Mouse (Mus musculus): ENCODE results near the gene Lcn2. TPM values are rescaled to one million over a fixed set of nuclear protein-coding genes. Genes with fewer than 3 reads are reported as not detected.

Gene Lcn2
- polyA plus RNA-seq, 1 experiment from 2014 or later, result not detected

DNA sequence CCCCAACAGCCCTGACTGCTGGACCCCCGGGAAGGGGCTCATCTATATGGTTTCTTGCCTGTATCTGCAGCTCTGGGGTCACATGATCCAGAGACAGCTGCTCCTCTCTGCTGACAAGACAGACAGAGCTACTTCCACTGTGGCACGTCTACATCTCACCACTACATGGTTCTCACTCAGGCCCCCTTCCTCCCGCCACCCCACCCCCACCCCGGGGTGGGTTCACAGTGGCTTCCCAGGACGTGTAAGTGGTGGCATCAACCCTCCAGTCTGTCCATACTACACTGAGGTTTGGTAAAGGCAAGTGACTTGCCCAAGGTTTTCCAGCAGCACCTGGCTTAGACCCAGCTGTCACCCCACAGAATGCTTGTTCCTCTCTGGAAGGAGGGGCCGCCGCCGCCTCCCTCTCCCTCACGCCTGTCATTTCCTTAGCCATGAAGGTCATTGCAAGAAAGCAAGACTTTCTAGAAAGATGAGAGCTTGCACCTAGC is 36.5 kb downstream of the Lcn2 start:
- no peaks in the 10 kb centered on the region for H3K9me3 ChIP-seq (ENCODE audit: control insufficient read depth, low read length)
- H3K9ac ChIP-seq (ENCODE audit: low read length), result peak overlapping the region; percentile 85; the same call in 1 of the 2 replicates
- H3K4me3 ChIP-seq (ENCODE audit: low read depth, low read length), result peak overlapping the region; percentile 86
- no peaks in the 10 kb centered on the region for H3K27me3 ChIP-seq (ENCODE audit: control insufficient read depth, insufficient read depth, low read length)
- no peaks in the 10 kb centered on the region for H3K36me3 ChIP-seq (ENCODE audit: control insufficient read depth, insufficient read depth, low read length)
- H3K27ac ChIP-seq (replicated peaks; ENCODE audit: low read depth, low read length), result no peak overlapping the region; the same call in 1 of the 2 replicates
- ATAC-seq (ENCODE audit: insufficient number of reproducible peaks, low FRiP score, low TSS enrichment, low read depth), result no peak
- H3K4me1 ChIP-seq (ENCODE audit: control insufficient read depth, insufficient read depth, low read length), result peaks cover 13% of the 10 kb centered on the region
- 57% methylated on average over 9 of the region's 9 CpGs for WGBS
- peak overlapping the region; percentile 53 for H3K4me2 ChIP-seq (ENCODE audit: low read depth, severe bottlenecking)
- DNase-seq (ENCODE audit: low spot score), result no peak

DNA sequence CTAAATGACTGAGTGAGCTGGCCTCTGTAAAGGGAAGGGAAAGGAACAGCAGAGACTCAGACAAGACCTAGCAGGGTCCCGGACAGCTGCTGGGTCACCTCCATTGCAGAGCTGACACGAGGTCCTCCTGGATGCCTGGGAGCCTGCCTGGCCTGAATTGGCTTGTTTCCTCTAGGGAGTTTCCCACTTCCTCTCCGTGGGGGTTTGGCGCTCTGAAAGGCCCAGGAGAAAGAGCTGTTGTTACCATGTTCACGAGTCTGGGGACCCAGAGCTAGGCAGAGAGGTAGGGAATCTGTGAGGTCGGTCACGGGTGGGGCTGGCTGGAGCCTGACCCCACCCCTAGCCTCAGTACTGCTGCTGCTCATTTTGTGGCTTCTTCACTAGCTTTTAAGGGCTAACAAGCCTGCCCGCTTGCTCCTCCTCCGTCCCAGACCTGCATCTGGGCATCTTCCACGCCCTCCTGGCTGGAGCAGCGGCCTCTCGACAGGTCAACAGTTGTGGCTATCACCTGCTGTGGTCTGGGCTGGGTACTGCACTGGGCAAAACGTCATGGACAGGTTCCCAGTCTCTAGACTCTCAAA is 37.5 kb downstream of the Lcn2 start:
- Histone ChIP-seq H3K9ac (ENCODE audit: low read length) (no peak overlapping the region), H3K4me1 (ENCODE audit: control insufficient read depth, insufficient read depth, low read length) (peaks cover 13% of the 10 kb centered on the region), H3K9me3 (ENCODE audit: control insufficient read depth, low read length) (no peaks in the 10 kb centered on the region), H3K36me3 (ENCODE audit: control insufficient read depth, insufficient read depth, low read length) (no peaks in the 10 kb centered on the region), H3K27ac (replicated peaks; ENCODE audit: low read depth, low read length) (no peak overlapping the region), H3K27me3 (ENCODE audit: control insufficient read depth, insufficient read depth, low read length) (no peaks in the 10 kb centered on the region), H3K4me3 (ENCODE audit: low read depth, low read length) (no peak overlapping the region), H3K4me2 (ENCODE audit: low read depth, severe bottlenecking) (peak overlapping the region; percentile 53; the same call in 1 of the 2 replicates)
- no peak for DNase-seq (ENCODE audit: low spot score)
- 51% methylated on average over 13 of the region's 13 CpGs for WGBS
- no peak for ATAC-seq (ENCODE audit: insufficient number of reproducible peaks, low FRiP score, low TSS enrichment, low read depth)

DNA sequence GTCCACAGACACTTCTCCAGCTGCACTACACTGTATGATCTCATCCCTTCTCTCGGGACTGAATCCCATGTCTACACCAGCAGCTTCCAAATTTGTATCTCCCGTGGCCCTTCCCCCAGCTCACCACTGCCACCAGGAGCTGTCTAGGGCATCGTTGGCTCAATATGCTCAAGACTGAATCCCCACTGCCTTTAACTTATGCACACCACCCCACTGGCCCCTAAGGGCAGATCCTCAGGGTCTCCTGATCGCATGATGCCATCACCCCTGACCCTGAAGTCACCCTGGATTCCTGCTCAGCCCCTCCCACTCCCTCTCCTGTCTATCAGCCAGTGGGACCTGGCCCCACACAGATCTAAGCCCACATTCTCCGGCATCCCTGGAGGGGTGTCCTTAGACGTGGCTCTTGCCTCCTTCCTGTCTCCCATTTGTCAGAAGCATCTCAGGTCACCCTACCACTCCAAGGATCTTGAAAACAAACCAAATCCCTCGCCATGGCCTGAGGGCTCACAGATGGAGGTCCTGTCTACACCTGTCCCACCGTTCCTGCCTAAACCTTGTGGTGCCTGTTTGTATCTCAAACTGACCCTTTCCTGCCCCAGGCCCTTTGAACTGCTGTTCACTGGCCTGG is 38.3 kb downstream of the Lcn2 start:
- H3K9ac ChIP-seq (ENCODE audit: low read length), result no peak overlapping the region
- H3K4me3 ChIP-seq (ENCODE audit: low read depth, low read length), result no peak overlapping the region
- no peak overlapping the region for H3K4me2 ChIP-seq (ENCODE audit: low read depth, severe bottlenecking)
- 64% methylated on average over 8 of the region's 8 CpGs for WGBS
- ATAC-seq (ENCODE audit: insufficient number of reproducible peaks, low FRiP score, low TSS enrichment, low read depth) (no peak), DNase-seq (ENCODE audit: low spot score) (no peak)
- H3K27ac ChIP-seq (replicated peaks; ENCODE audit: low read depth, low read length), result no peak overlapping the region
- peaks cover 13% of the 10 kb centered on the region for H3K4me1 ChIP-seq (ENCODE audit: control insufficient read depth, insufficient read depth, low read length)
- H3K9me3 ChIP-seq (ENCODE audit: control insufficient read depth, low read length), result no peaks in the 10 kb centered on the region
- no peaks in the 10 kb centered on the region for H3K36me3 ChIP-seq (ENCODE audit: control insufficient read depth, insufficient read depth, low read length)
- no peaks in the 10 kb centered on the region for H3K27me3 ChIP-seq (ENCODE audit: control insufficient read depth, insufficient read depth, low read length)

DNA sequence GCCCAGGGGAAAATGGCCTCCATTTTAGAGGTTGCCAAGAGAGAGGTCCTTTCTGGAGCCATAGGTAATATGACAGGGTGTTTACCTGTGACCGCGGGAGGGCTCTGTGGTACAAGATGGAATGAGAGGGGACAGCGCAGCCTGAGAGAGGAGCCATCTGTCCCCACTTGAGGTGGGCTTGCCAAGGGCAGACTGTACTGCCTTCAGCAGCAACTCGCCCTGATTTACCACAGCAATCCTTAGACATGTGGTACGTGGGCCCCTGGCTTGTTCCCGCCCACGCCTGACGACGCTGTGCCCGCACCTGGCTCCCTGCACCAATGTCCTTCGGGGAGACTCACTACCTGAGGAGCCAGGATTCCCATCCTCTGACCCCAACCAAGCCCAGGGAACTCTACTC is 39.7 kb downstream of the Lcn2 start:
- H3K36me3 ChIP-seq (ENCODE audit: control insufficient read depth, insufficient read depth, low read length), result peaks cover 2% of the 10 kb centered on the region; the same call in 1 of the 2 replicates
- ATAC-seq (ENCODE audit: insufficient number of reproducible peaks, low FRiP score, low TSS enrichment, low read depth) (no peak), DNase-seq (ENCODE audit: low spot score) (no peak)
- no peak overlapping the region for H3K4me2 ChIP-seq (ENCODE audit: low read depth, severe bottlenecking)
- WGBS, result 84% methylated on average over 11 of the region's 11 CpGs
- no peaks in the 10 kb centered on the region for H3K27me3 ChIP-seq (ENCODE audit: control insufficient read depth, insufficient read depth, low read length)
- H3K4me3 ChIP-seq (ENCODE audit: low read depth, low read length), result no peak overlapping the region
- no peak overlapping the region for H3K9ac ChIP-seq (ENCODE audit: low read length)
- no peaks in the 10 kb centered on the region for H3K9me3 ChIP-seq (ENCODE audit: control insufficient read depth, low read length)
- H3K27ac ChIP-seq (replicated peaks; ENCODE audit: low read depth, low read length), result no peak overlapping the region
- peaks cover 13% of the 10 kb centered on the region for H3K4me1 ChIP-seq (ENCODE audit: control insufficient read depth, insufficient read depth, low read length)

DNA sequence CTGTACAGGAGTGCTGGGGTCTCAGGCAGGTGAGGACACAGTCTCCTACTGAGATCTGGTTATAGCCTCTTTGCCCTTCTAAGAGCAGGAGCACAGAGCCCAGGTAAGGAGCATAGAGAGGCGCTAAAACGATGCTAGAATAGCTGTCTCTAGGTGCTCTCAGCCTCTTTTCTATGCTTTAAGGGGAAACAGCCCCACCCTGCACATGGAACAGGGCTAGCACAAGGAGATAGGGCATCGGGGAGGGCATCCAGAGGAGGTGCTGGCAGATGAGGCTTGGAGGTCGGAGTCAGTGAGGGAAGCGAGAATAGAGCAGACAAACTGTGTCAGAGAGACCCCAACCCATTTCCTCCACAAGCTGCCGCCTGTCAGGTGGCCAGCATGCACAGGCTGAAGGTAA is 41.0 kb downstream of the Lcn2 start:
- H3K27me3 ChIP-seq (ENCODE audit: control insufficient read depth, insufficient read depth, low read length), result no peaks in the 10 kb centered on the region
- DNase-seq (ENCODE audit: low spot score) (no peak), ATAC-seq (ENCODE audit: insufficient number of reproducible peaks, low FRiP score, low TSS enrichment, low read depth) (no peak)
- H3K4me2 ChIP-seq (ENCODE audit: low read depth, severe bottlenecking), result no peak overlapping the region
- H3K36me3 ChIP-seq (ENCODE audit: control insufficient read depth, insufficient read depth, low read length), result peaks cover 2% of the 10 kb centered on the region; the same call in 1 of the 2 replicates
- H3K9ac ChIP-seq (ENCODE audit: low read length), result no peak overlapping the region
- WGBS, result 72% methylated on average over 6 of the region's 6 CpGs
- H3K27ac ChIP-seq (replicated peaks; ENCODE audit: low read depth, low read length), result no peak overlapping the region
- peaks cover 13% of the 10 kb centered on the region for H3K4me1 ChIP-seq (ENCODE audit: control insufficient read depth, insufficient read depth, low read length)
- no peaks in the 10 kb centered on the region for H3K9me3 ChIP-seq (ENCODE audit: control insufficient read depth, low read length)
- no peak overlapping the region for H3K4me3 ChIP-seq (ENCODE audit: low read depth, low read length)

DNA sequence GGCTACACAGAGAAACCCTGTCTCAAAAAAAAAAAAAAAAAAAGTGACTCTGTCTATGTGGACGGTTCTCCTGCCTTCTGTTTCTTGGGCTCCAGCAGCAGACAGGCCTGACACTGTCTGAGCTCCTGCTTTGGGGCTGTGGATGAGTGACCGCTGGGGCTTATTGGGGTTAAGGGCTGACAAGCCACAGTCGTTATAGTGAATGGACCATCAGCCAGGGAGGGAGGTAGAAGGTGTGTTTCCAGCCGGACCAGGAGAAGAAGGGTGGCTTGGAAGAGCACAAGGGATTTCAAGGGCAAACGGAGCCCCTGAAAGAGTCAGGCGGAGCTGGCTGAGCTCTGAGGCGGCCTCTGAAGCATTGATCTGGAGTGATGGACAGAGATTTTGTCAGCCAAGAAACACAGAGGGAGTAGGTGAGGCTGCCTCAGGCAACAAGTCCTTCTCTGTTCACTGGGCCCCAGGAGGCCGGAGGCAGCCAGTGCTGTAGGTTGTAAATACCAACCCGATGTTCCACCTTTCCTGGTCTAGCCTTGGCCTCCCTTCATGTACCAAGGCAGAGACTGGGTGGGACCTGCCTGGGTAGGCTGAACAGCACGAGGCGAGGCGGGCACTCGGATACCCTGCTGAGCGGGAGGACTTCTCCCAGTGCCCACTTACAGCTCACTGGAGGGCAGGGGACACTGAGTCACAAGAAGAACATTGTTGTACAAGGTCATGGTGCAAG is 43.3 kb downstream of the Lcn2 start:
- ATAC-seq (ENCODE audit: insufficient number of reproducible peaks, low FRiP score, low TSS enrichment, low read depth), result no peak
- H3K4me3 ChIP-seq (ENCODE audit: low read depth, low read length), result no peak overlapping the region
- no peak overlapping the region for H3K4me2 ChIP-seq (ENCODE audit: low read depth, severe bottlenecking)
- H3K9me3 ChIP-seq (ENCODE audit: control insufficient read depth, low read length), result no peaks in the 10 kb centered on the region
- H3K4me1 ChIP-seq (ENCODE audit: control insufficient read depth, insufficient read depth, low read length), result no peaks in the 10 kb centered on the region
- 75% methylated on average over 14 of the region's 14 CpGs for WGBS
- H3K27me3 ChIP-seq (ENCODE audit: control insufficient read depth, insufficient read depth, low read length), result no peaks in the 10 kb centered on the region
- peaks cover 2% of the 10 kb centered on the region; the same call in 1 of the 2 replicates for H3K36me3 ChIP-seq (ENCODE audit: control insufficient read depth, insufficient read depth, low read length)
- DNase-seq (ENCODE audit: low spot score), result no peak
- no peak overlapping the region for H3K27ac ChIP-seq (replicated peaks; ENCODE audit: low read depth, low read length)
- no peak overlapping the region for H3K9ac ChIP-seq (ENCODE audit: low read length)

DNA sequence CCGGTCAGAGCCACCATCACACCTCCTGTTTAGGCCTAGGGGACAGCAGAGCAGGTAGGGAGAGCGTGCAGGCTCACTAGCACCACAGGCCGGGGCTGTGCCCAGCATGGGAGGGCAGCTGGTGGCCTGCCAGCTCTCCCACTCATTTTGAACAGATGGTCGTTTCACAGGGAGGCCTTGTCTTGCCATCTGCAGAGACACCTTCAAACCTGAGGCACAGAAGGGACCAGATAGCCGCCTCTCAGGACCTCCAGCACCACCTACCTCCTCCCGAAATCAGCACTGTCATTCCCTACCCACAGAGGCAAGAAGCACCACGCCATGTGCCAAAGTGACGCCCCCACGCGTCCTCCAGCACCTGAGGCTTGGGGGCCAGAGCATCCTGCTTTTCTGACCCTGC is 44.0 kb downstream of the Lcn2 start:
- Histone ChIP-seq H3K4me3 (ENCODE audit: low read depth, low read length) (no peak overlapping the region), H3K27ac (replicated peaks; ENCODE audit: low read depth, low read length) (no peak overlapping the region), H3K27me3 (ENCODE audit: control insufficient read depth, insufficient read depth, low read length) (no peaks in the 10 kb centered on the region), H3K4me1 (ENCODE audit: control insufficient read depth, insufficient read depth, low read length) (no peaks in the 10 kb centered on the region), H3K4me2 (ENCODE audit: low read depth, severe bottlenecking) (no peak overlapping the region), H3K9me3 (ENCODE audit: control insufficient read depth, low read length) (no peaks in the 10 kb centered on the region), H3K36me3 (ENCODE audit: control insufficient read depth, insufficient read depth, low read length) (peaks cover 2% of the 10 kb centered on the region; the same call in 1 of the 2 replicates), H3K9ac (ENCODE audit: low read length) (no peak overlapping the region)
- WGBS, result 75% methylated on average over 10 of the region's 10 CpGs
- DNase-seq (ENCODE audit: low spot score), result no peak
- no peak for ATAC-seq (ENCODE audit: insufficient number of reproducible peaks, low FRiP score, low TSS enrichment, low read depth)

DNA sequence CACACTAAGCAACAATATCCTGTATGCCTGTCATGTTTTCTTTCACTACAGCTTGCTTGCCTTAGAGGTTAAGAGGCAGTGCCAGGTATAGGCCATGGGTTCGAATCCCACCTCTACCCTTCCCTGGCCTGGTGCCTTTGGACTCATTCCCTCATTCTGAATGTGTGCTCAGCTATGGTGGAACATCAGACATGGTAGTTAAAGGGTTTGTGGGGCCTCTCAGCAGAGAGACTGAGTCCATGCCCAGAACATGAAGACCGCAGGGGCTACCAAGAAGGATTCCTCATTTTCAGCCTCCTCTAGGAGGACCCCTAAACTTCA is 44.7 kb downstream of the Lcn2 start:
- H3K36me3 ChIP-seq (ENCODE audit: control insufficient read depth, insufficient read depth, low read length), result peaks cover 2% of the 10 kb centered on the region; the same call in 1 of the 2 replicates

More for the DNA sequence above, 44.7 kb downstream of the Lcn2 start:
- no peaks in the 10 kb centered on the region for H3K9me3 ChIP-seq (ENCODE audit: control insufficient read depth, low read length)
- H3K27ac ChIP-seq (replicated peaks; ENCODE audit: low read depth, low read length), result no peak overlapping the region
- no peak overlapping the region for H3K4me3 ChIP-seq (ENCODE audit: low read depth, low read length)
- H3K4me1 ChIP-seq (ENCODE audit: control insufficient read depth, insufficient read depth, low read length), result no peaks in the 10 kb centered on the region
- ATAC-seq (ENCODE audit: insufficient number of reproducible peaks, low FRiP score, low TSS enrichment, low read depth), result no peak
- 94% methylated on average over 2 of the region's 2 CpGs for WGBS
- DNase-seq (ENCODE audit: low spot score), result no peak
- no peaks in the 10 kb centered on the region for H3K27me3 ChIP-seq (ENCODE audit: control insufficient read depth, insufficient read depth, low read length)
- no peak overlapping the region; the same call in 1 of the 2 replicates for H3K4me2 ChIP-seq (ENCODE audit: low read depth, severe bottlenecking)
- no peak overlapping the region for H3K9ac ChIP-seq (ENCODE audit: low read length)

Data from limb, embryonic 11.5 days (tissue).